Mouse (Mus musculus): ENCODE data around the gene Atxn2. TPM values are rescaled to one million over a fixed set of nuclear protein-coding genes. Genes with fewer than 3 reads are reported as not detected.

Atxn2 gene
- polyA plus RNA-seq, 1 experiment: not detected

DNA sequence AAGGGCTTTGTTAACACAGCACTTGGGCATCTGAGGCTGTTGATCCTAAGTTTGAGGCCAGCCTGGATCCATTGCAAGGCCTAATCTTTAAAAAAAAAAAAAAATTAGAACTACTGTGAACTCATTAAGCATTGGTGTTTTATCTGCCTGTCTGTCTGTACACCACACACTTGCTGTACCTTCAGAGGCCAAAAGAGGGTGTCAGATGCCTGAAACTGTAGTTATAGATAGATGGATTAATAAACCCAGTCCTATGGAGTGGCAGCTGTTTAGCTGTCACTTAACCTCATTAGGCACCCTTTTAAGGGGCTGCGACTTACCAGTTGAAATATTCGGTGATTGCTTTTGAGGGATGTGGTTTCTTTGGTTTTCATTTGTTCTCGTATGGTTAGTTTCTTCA, 84.7 kb downstream of the Atxn2 start:
- Histone ChIP-seq H3K4me1 (ENCODE audit: control insufficient read depth, insufficient read depth, low read length) (no peaks in the 10 kb centered on the region; the same call in 1 of the 2 replicates), H3K4me3 (ENCODE audit: insufficient read depth, low read depth, low read length) (no peak overlapping the region), H3K27ac (ENCODE audit: insufficient read depth, low read depth, low read length) (no peak overlapping the region)
- TF ChIP-seq CTCF (IDR thresholded peaks at IDR 0.05; ENCODE audit: insufficient read depth, low read depth, low read length): no peak
- 88% methylated on average over 3 of the region's 3 CpGs for WGBS

DNA sequence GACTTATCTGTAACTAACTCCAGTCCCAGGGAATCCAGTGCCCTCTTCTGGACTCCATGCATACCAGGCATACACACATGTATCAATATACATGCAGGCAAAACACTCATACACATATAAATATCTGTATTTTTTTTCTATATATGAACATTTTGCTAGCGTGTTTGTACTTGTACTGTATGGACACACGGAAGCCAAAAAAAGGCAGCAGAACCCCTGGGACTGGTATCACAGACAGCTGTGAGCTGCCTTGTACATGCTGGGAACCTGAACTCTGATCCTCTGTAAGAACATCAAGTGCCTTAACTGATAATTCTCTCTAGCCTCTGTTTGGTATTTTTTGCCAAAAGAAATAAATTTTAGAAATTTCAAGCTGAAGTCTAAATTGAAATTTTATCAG, 87.3 kb downstream of the Atxn2 start:
- WGBS: 93% methylated on average over 2 of the region's 2 CpGs
- TF ChIP-seq CTCF (IDR thresholded peaks at IDR 0.05; ENCODE audit: insufficient read depth, low read depth, low read length): no peak
- TF ChIP-seq POLR2A (IDR thresholded peaks at IDR 0.05; ENCODE audit: insufficient read depth, low read depth, low read length): no peak
- no peak overlapping the region for H3K27ac ChIP-seq (ENCODE audit: insufficient read depth, low read depth, low read length)

DNA sequence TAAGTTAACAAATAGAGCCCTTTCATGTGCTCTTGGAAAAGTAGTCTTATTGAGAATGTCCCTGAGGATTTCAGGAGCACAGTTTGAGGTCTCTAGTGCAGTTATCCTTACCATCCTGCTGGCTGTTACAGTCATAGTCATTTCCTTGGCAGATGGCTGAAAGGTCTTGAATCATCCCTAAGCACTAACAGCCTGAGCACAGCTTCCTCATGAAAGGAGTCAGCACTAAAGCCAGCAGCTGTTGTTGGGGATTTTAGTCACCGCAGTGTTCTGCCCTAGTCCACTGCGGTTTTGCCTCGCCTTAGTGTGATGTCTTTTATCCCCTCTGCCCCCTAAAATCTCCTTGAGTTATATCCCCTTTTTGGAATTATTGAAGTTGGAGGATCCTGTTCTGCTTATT, 96.0 kb downstream of the Atxn2 start:
- WGBS: 45% methylated on average over 3 of the region's 3 CpGs
- peak overlapping the region; percentile 17; the same call in 1 of the 2 replicates for H3K27ac ChIP-seq (ENCODE audit: insufficient read depth, low read depth, low read length)

More for the DNA sequence above, 87.3 kb downstream of the Atxn2 start:
- H3K4me3 ChIP-seq (ENCODE audit: insufficient read depth, low read depth, low read length): no peak overlapping the region
- H3K4me1 ChIP-seq (ENCODE audit: control insufficient read depth, insufficient read depth, low read length): no peaks in the 10 kb centered on the region; the same call in 1 of the 2 replicates

GRCm38 (mm10) chr5:121808202-121808601, 97.1 kb downstream of the Atxn2 start:
- TF ChIP-seq CTCF (IDR thresholded peaks at IDR 0.05; ENCODE audit: insufficient read depth, low read depth, low read length): no peak
- TF ChIP-seq POLR2A (IDR thresholded peaks at IDR 0.05; ENCODE audit: insufficient read depth, low read depth, low read length): no peak
- Histone ChIP-seq H3K4me1 (ENCODE audit: control insufficient read depth, insufficient read depth, low read length) (peaks cover 11% of the 10 kb centered on the region), H3K27ac (ENCODE audit: insufficient read depth, low read depth, low read length) (no peak overlapping the region), H3K4me3 (ENCODE audit: insufficient read depth, low read depth, low read length) (no peak overlapping the region)
- WGBS: 77% methylated on average over 2 of the region's 2 CpGs

More for the DNA sequence above, 96.0 kb downstream of the Atxn2 start:
- Histone ChIP-seq H3K4me3 (ENCODE audit: insufficient read depth, low read depth, low read length) (no peak overlapping the region), H3K4me1 (ENCODE audit: control insufficient read depth, insufficient read depth, low read length) (peaks cover 11% of the 10 kb centered on the region)
- TF ChIP-seq CTCF (IDR thresholded peaks at IDR 0.05; ENCODE audit: insufficient read depth, low read depth, low read length) (no peak), POLR2A (IDR thresholded peaks at IDR 0.05; ENCODE audit: insufficient read depth, low read depth, low read length) (no peak)

GRCm38 (mm10) chr5:121809667-121810224, 98.6 kb downstream of the Atxn2 start:
- Histone ChIP-seq H3K4me1 (ENCODE audit: control insufficient read depth, insufficient read depth, low read length) (peaks cover 13% of the 10 kb centered on the region), H3K4me3 (ENCODE audit: insufficient read depth, low read depth, low read length) (no peak overlapping the region), H3K27ac (ENCODE audit: insufficient read depth, low read depth, low read length) (no peak overlapping the region)
- 62% methylated on average over 5 of the region's 5 CpGs for WGBS
- TF ChIP-seq CTCF (IDR thresholded peaks at IDR 0.05; ENCODE audit: insufficient read depth, low read depth, low read length) (no peak), POLR2A (IDR thresholded peaks at IDR 0.05; ENCODE audit: insufficient read depth, low read depth, low read length) (no peak)

DNA sequence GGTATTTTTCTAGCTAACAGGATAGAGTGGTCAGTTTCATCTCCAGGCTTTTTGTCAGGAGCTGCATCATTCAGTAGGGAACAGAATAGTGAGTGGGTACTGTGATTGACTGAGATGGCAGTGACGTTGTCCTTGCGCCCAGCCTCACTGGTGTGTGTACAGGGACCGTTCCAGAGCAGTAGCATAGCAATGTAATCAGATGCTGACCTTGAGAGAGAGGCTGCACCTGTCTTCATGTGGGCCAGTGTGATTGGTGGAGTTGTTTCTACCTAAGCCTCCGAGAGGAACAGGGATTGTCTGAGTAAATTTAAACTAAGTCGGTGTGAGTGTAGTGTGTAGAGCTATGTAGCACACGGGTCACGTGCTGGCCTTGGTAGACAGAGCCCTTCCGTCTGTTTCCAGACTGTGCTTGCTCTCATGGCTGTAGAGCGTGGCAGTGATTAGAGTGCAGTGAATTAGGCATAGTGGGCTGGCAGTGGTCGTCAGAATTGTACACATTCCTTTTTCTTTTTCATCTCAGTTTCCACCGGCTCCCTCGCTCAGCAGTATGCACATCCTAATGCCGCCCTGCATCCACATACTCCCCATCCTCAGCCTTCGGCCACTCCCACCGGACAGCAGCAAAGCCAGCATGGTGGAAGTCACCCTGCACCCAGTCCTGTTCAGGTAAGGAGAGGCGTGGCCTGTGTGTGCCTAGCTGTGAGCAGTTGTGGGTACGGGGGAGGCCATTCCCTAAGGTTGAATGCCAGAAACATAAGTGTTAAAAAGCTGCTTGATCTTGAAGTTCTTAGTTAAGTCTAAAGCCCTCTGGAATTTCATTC, 99.4 kb downstream of the Atxn2 start:
- WGBS: 85% methylated on average over 17 of the region's 17 CpGs
- TF ChIP-seq CTCF (IDR thresholded peaks at IDR 0.05; ENCODE audit: insufficient read depth, low read depth, low read length): no peak
- TF ChIP-seq POLR2A (IDR thresholded peaks at IDR 0.05; ENCODE audit: insufficient read depth, low read depth, low read length): no peak
- peaks cover 13% of the 10 kb centered on the region for H3K4me1 ChIP-seq (ENCODE audit: control insufficient read depth, insufficient read depth, low read length)
- H3K4me3 ChIP-seq (ENCODE audit: insufficient read depth, low read depth, low read length): no peak overlapping the region
- no peak overlapping the region for H3K27ac ChIP-seq (ENCODE audit: insufficient read depth, low read depth, low read length)

DNA sequence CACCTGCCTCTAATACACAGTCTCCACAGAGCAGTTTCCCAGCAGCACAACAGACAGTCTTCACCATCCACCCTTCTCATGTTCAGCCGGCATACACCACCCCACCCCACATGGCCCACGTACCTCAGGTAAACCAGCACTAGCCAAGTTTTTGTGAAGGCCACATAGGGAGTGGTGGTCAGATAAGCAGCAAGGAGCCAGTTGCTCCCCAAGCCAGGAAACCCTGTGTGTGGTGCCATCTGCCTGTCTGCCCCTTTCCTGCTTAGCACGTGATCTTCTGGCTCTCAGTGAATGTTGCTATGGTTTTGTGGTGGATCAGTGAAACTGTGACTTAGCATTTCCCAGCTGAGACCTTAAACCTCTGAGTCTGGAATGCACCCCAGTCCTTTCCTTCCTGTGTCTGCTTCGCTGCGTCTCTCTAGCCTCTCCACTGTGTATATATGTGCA, 100.4 kb downstream of the Atxn2 start:
- H3K27ac ChIP-seq (ENCODE audit: insufficient read depth, low read depth, low read length): peak overlapping the region; percentile 50; the same call in 1 of the 2 replicates
- H3K4me3 ChIP-seq (ENCODE audit: insufficient read depth, low read depth, low read length): no peak overlapping the region
- 76% methylated on average over 5 of the region's 5 CpGs for WGBS
- H3K4me1 ChIP-seq (ENCODE audit: control insufficient read depth, insufficient read depth, low read length): peaks cover 13% of the 10 kb centered on the region
- TF ChIP-seq POLR2A (IDR thresholded peaks at IDR 0.05; ENCODE audit: insufficient read depth, low read depth, low read length) (no peak), CTCF (IDR thresholded peaks at IDR 0.05; ENCODE audit: insufficient read depth, low read depth, low read length) (no peak)

- Histone ChIP-seq H3K27ac (ENCODE audit: insufficient read depth, low read depth, low read length) (peak overlapping the region; percentile 50; the same call in 1 of the 2 replicates), H3K4me3 (ENCODE audit: insufficient read depth, low read depth, low read length) (no peak overlapping the region), H3K4me1 (ENCODE audit: control insufficient read depth, insufficient read depth, low read length) (peaks cover 13% of the 10 kb centered on the region)
- TF ChIP-seq POLR2A (IDR thresholded peaks at IDR 0.05; ENCODE audit: insufficient read depth, low read depth, low read length): no peak
- no peak for TF ChIP-seq CTCF (IDR thresholded peaks at IDR 0.05; ENCODE audit: insufficient read depth, low read depth, low read length)
- 78% methylated on average over 7 of the region's 7 CpGs for WGBS
These were observed 101.5 kb downstream of the Atxn2 start for GRCm38 (mm10) chr5:121812526-121813243.

- WGBS: 91% methylated on average over 10 of the region's 10 CpGs
- TF ChIP-seq POLR2A (IDR thresholded peaks at IDR 0.05; ENCODE audit: insufficient read depth, low read depth, low read length) (no peak), CTCF (IDR thresholded peaks at IDR 0.05; ENCODE audit: insufficient read depth, low read depth, low read length) (no peak)
- Histone ChIP-seq H3K4me3 (ENCODE audit: insufficient read depth, low read depth, low read length) (no peak overlapping the region), H3K27ac (ENCODE audit: insufficient read depth, low read depth, low read length) (no peak overlapping the region), H3K4me1 (ENCODE audit: control insufficient read depth, insufficient read depth, low read length) (peaks cover 19% of the 10 kb centered on the region)
These were observed 102.6 kb downstream of the Atxn2 start for GRCm38 (mm10) chr5:121813744-121814143.
